Comparison of ENCODE assay signal across 8 mouse cellular contexts in the genomic region with DNA sequence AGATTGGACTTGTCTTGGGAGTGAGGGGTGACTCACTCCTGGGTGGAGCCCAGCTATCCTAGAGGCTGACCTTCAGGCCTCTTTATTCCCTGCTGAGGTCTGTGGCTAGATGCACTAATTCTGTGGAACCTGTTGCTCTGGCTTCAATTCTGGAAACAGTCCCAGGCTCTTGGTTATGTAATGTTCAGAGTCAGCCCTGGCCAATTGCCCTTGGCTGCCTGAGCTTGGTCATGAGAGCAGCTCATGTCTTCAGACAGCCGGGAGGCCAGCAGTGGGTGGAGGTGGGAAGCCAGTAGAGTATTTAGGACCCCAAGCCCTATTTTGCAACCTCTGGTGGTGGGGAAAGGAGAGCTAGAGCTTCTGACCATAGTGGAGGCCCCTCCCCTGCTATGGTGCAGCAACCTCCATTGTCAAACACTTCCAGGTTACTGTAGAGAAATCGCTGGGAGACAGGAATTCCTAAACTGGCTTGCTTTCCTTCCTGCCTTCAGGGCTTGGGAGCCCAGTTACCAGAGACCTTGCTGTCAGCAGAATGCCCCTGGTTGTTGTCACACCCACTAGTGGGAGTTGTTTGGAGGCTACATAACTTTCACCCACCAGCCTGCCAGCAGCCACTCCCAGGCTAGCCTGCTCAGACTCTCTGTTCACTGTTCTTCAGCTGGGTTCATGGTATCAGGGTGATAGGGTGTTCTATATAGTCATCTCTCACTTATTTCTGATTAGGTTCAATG. TPM values are rescaled to one million over a fixed set of nuclear protein-coding genes. Genes with fewer than 3 reads are reported as not detected.
DNase-seq lines count a peak whose midpoint lies in the region; ATAC-seq and TF ChIP-seq lines count a peak whose summit lies in the region.

No protein-coding gene starts in this region.

- H3K79me2 ChIP-seq in myocyte (ENCODE audit: control insufficient read depth, insufficient read depth) = no peaks in the 10 kb centered on the region

- no peaks in the 10 kb centered on the region for H3K9me3 ChIP-seq in intestine, embryonic 16.5 days (ENCODE audit: control insufficient read depth, low read length)

- no peak overlapping the region for H3K4me2 ChIP-seq in intestine, embryonic 16.5 days (ENCODE audit: low read depth, low read length)
- H3K4me2 ChIP-seq in myocyte (ENCODE audit: low read depth) = peak overlapping the region; percentile 44

- TF ChIP-seq CTCF in gastrocnemius, adult 2 months (IDR thresholded peaks at IDR 0.05) = no peak

- 0 out of 2 replicates have a peak overlapping the region, but pooled peaks have one; percentile 13 for H3K9ac ChIP-seq in intestine, embryonic 16.5 days (ENCODE audit: low read depth, low read length)

- DNase-seq in NIH3T3 (ENCODE audit: low read depth) = peak; percentile 100
- peak; percentile 96 for DNase-seq in brain, adult 2 months (ENCODE audit: low read depth, low spot score)
- DNase-seq in gastrocnemius, adult 2 months = peak; percentile 93
- peak; percentile 66 to 85 for DNase-seq in left cerebral cortex, adult 9 months (ENCODE audit: low spot score in 2 of 2)
- peak; percentile 27 for DNase-seq in yolk sac, embryonic 10.5 days (ENCODE audit: low spot score)

- H3K4me1 ChIP-seq in intestine, embryonic 16.5 days (ENCODE audit: control insufficient read depth, insufficient read depth, low read length) = peaks cover 48% of the 10 kb centered on the region

- no peak for TF ChIP-seq POLR2A in myocyte (IDR thresholded peaks at IDR 0.05; ENCODE audit: insufficient read length, low read depth)

- no peaks in the 10 kb centered on the region for H3K27me3 ChIP-seq in intestine, embryonic 16.5 days (replicated peaks; ENCODE audit: control insufficient read depth, insufficient read depth, low read length)
- H3K27me3 ChIP-seq in myocyte (ENCODE audit: control insufficient read depth, insufficient read depth, insufficient read length) = no peaks in the 10 kb centered on the region

- ATAC-seq in intestine, embryonic 16.5 days = peak; percentile 73
- no peak for ATAC-seq in erythroid progenitor cell, adult 5-6 weeks (replicated peaks; ENCODE audit: low FRiP score, poor library complexity, severe bottlenecking)

- no peak overlapping the region for H3ac ChIP-seq in myocyte (ENCODE audit: control insufficient read depth, insufficient read length)

- H3K4me3 ChIP-seq in gastrocnemius, adult 2 months = peak overlapping the region; percentile 53
- no peak overlapping the region for H3K4me3 ChIP-seq in intestine, embryonic 16.5 days (ENCODE audit: low read length)
- no peak overlapping the region for H3K4me3 ChIP-seq in myocyte

- peak overlapping the region; percentile 95 for H3K27ac ChIP-seq in gastrocnemius, adult 2 months
- H3K27ac ChIP-seq in intestine, embryonic 16.5 days (ENCODE audit: low read length) = peak overlapping the region; percentile 85

- 43% methylated on average over 2 of the region's 2 CpGs for WGBS in intestine, embryonic 16.5 days

- peaks cover 2% of the 10 kb centered on the region; the same call in 1 of the 2 replicates for H3K36me3 ChIP-seq in intestine, embryonic 16.5 days (ENCODE audit: control insufficient read depth, insufficient read depth, low read length)
- peaks cover 8% of the 10 kb centered on the region for H3K36me3 ChIP-seq in myocyte (ENCODE audit: control insufficient read depth, insufficient read depth)

- intact Hi-C loops in gastrocnemius, adult 2 months (cut with DNase I) = loop anchor here (2.0 kb wide), 3 partner anchors 17 to 37 kb away; no protein-coding TSS in a partner anchor

TF ChIP-seq in myocyte, 11 proteins besides CTCF, POLR2A, EP300 and RAD21:
- TF ChIP-seq MYOD1 (IDR thresholded peaks at IDR 0.05; ENCODE audit: control insufficient read depth in 1 of 3, insufficient read length in 2 of 3, low read depth in 2 of 3) = peak in 1 of 3 experiments; percentile 25
- TF ChIP-seq TCF12 (IDR thresholded peaks at IDR 0.05; ENCODE audit: insufficient read depth, poor library complexity, severe bottlenecking) = no peak
- TF ChIP-seq REST (IDR thresholded peaks at IDR 0.05; ENCODE audit: insufficient read depth, insufficient read length) = no peak
- 0 out of 2 replicates have a peak, but pooled peaks have one; percentile 35 for TF ChIP-seq CEBPB (IDR thresholded peaks at IDR 0.05; ENCODE audit: insufficient read depth, poor library complexity, severe bottlenecking)
- peak in 2 of 3 experiments; percentile 38 to 47 for TF ChIP-seq MYOG (IDR thresholded peaks at IDR 0.05; ENCODE audit: control insufficient read depth in 1 of 3, insufficient read depth in 1 of 3, insufficient read length in 2 of 3, low read depth in 2 of 3)

RNA-seq across cellular contexts. Expression of gene Timp3, which starts 39.6 kb away (rescaled TPM):
- total RNA-seq in gastrocnemius, adult 2 months (2021) = 10 to 100 TPM; 71.5 to 81.6 TPM
- 43.4 and 43.7 TPM in 2 replicates for polyA plus RNA-seq in intestine, embryonic 16.5 days (2015; fragmentation: Nextera tagmentation; extraction: Ambion mirVana)
- polyA plus RNA-seq in myocyte (2012; fragmentation: generic; extraction: Trizol) = 18.7 TPM
- 0.72 TPM in 1 of 2 replicates, not detected in the other for total RNA-seq in erythroid progenitor cell, adult 5-6 weeks (2015; ENCODE audit: low replicate concordance)
- 0.64 TPM in 1 of 2 replicates, not detected in the other for total RNA-seq in erythroid progenitor cell, adult 5-6 weeks (2017; ENCODE audit: low replicate concordance)

Comparison
In these comparisons a context has a peak if more than half of its experiments do, and no peak if none do; other contexts are left out.
1. DNase-seq: peak in every context shown above with its lines; median percentile 100 in NIH3T3; 96 in brain, adult 2 months; 93 in gastrocnemius, adult 2 months; 76 in left cerebral cortex, adult 9 months; 27 in yolk sac, embryonic 10.5 days.
2. RNA of gene Timp3, which starts 39.6 kb away (total RNA-seq): 71.5 to 81.6 TPM in gastrocnemius, adult 2 months; 0.64 to 0.72 TPM in erythroid progenitor cell, adult 5-6 weeks; every median in the first group is over 10 times any median in the second.